Mouse (Mus musculus) stomach, embryonic 16.5 days (tissue): ENCODE data around the gene Lamp1. TPM values are rescaled to one million over a fixed set of nuclear protein-coding genes. Genes with fewer than 3 reads are reported as not detected.

ENCODE experiments used
- ATAC-seq: fragments of 200-750 bp; cut with Nextera tagmentation; 2 replicates; pipeline ENCODE4 v1.8.0; 2017; ENCODE audit warnings: moderate number of reproducible peaks, moderate TSS enrichment; ENCODE audit not compliant: insufficient read depth, low FRiP score
- H3K27ac ChIP-seq: fragments of 300-500 bp; sonication (generic); 2 replicates; pipeline ENCODE4 v1.5.1; 2014; ENCODE audit warnings: low read length
- H3K27me3 ChIP-seq: fragments of 300-500 bp; sonication (generic); 2 replicates; pipeline ENCODE4 v1.6.1; 2014; ENCODE audit warnings: low read length, control low read depth, mixed read lengths; ENCODE audit not compliant: control insufficient read depth, insufficient read depth
- H3K36me3 ChIP-seq: fragments of 300-500 bp; sonication (generic); 2 replicates; pipeline ENCODE4 v1.6.1; 2014; ENCODE audit warnings: low read length; ENCODE audit not compliant: control insufficient read depth, insufficient read depth
- H3K4me1 ChIP-seq: fragments of 300-500 bp; sonication (generic); 2 replicates; pipeline ENCODE4 v1.6.1; 2014; ENCODE audit warnings: low read length, control low read depth, mixed read lengths; ENCODE audit not compliant: control insufficient read depth, insufficient read depth
- H3K4me2 ChIP-seq: fragments of 300-500 bp; sonication (generic); 2 replicates; pipeline ENCODE4 v1.6.1; 2014; ENCODE audit warnings: low read depth, low read length, mixed read lengths
- H3K4me3 ChIP-seq: fragments of 300-500 bp; sonication (generic); replicated peaks from 2 replicates; pipeline ENCODE4 v1.5.1; 2014; ENCODE audit warnings: mild to moderate bottlenecking, low read length
- H3K9ac ChIP-seq: fragments of 300-500 bp; sonication (generic); 2 replicates; pipeline ENCODE4 v1.6.1; 2014; ENCODE audit warnings: low read length
- H3K9me3 ChIP-seq: fragments of 300-500 bp; sonication (generic); replicated peaks from 2 replicates; pipeline ENCODE4 v1.6.1; 2016; ENCODE audit warnings: low read length, control low read depth; ENCODE audit not compliant: control insufficient read depth
- WGBS: fragments of 180-500 bp; shearing (Covaris S2); extraction: QIAGEN DNeasy Blood & Tissue Kit; methylation state at CpG from one replicate; pipeline ENCODE4 v1.1.7; 2014; 5-methylcytosine and 5-hydroxymethylcytosine counted together
- polyA plus RNA-seq: library from polyadenylated mRNA; unstranded; fragments of >200 nt; fragmentation: Nextera tagmentation; extraction: Ambion mirVana; gene quantifications from 2 replicates; pipeline ENCODE4 v1.2.1, GENCODE M21; 2015

Gene Lamp1
- polyA plus RNA-seq = 241 and 263 TPM in 2 replicates

GRCm38 (mm10) chr8:13158718-13159376, at the start of gene Lamp1:
Gene Lamp1 (plus strand): TSS chr8:13159161.
- H3K9ac ChIP-seq = peak within 1 kb of the TSS; percentile 91
- no peaks in the 10 kb centered on the region for H3K36me3 ChIP-seq
- WGBS = under 1% methylated on average over 50 of the region's 50 CpGs
- peak within 1 kb of the TSS; percentile 86 for H3K4me2 ChIP-seq
- H3K27me3 ChIP-seq = no peaks in the 10 kb centered on the region
- H3K27ac ChIP-seq = peak within 1 kb of the TSS; percentile 72
- no peaks in the 10 kb centered on the region for H3K9me3 ChIP-seq
- H3K4me3 ChIP-seq = peak within 1 kb of the TSS; percentile 68
- peak; percentile 96 for ATAC-seq
- H3K4me1 ChIP-seq = peaks cover 15% of the 10 kb centered on the region

DNA sequence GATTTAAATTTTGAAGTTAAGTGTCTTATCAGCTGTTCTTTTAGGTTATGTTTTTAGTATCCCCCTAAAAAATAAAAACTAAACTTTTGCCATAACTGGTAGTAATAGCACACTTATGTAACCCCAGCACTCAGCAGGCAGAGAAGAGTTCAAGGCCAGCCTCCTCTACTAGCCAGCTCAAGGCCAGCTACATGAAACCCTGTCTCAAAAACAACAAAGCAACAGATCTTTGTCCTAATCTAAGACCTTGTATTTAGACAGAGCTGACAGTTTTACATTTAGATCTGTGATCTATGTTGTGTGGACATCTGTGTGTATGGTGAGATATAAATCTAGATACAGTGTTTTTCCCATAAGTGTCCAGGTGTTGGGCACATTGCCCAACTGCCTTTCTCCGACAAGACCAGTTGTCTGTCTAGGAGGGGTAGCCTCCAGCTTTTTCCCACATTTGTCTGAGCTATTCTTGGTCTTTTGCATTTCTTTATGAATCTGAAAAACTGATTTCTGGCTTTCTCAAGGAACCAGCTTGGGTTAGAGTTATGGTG, 49.5 kb upstream of the Lamp1 start:
- H3K9me3 ChIP-seq = no peaks in the 10 kb centered on the region
- no peak overlapping the region for H3K27ac ChIP-seq
- peaks cover 11% of the 10 kb centered on the region for H3K4me1 ChIP-seq
- ATAC-seq = no peak
- WGBS = 36% methylated on average over 1 of the region's 1 CpGs
- no peak overlapping the region for H3K4me2 ChIP-seq
- H3K9ac ChIP-seq = no peak overlapping the region
- no peaks in the 10 kb centered on the region for H3K27me3 ChIP-seq
- no peak overlapping the region for H3K4me3 ChIP-seq
- no peaks in the 10 kb centered on the region for H3K36me3 ChIP-seq

- no peaks in the 10 kb centered on the region for H3K27me3 ChIP-seq
- no peak overlapping the region for H3K27ac ChIP-seq
- no peaks in the 10 kb centered on the region; the same call in 1 of the 2 replicates for H3K36me3 ChIP-seq
- ATAC-seq = no peak
- H3K4me1 ChIP-seq = peaks cover 6% of the 10 kb centered on the region
- H3K9me3 ChIP-seq = no peaks in the 10 kb centered on the region
- no peak overlapping the region for H3K4me3 ChIP-seq
- H3K4me2 ChIP-seq = no peak overlapping the region
- 76% methylated on average over 11 of the region's 11 CpGs for WGBS
- no peak overlapping the region for H3K9ac ChIP-seq
Measured at GRCm38 (mm10) chr8:13111917-13112316, 47.0 kb upstream of the Lamp1 start.

DNA sequence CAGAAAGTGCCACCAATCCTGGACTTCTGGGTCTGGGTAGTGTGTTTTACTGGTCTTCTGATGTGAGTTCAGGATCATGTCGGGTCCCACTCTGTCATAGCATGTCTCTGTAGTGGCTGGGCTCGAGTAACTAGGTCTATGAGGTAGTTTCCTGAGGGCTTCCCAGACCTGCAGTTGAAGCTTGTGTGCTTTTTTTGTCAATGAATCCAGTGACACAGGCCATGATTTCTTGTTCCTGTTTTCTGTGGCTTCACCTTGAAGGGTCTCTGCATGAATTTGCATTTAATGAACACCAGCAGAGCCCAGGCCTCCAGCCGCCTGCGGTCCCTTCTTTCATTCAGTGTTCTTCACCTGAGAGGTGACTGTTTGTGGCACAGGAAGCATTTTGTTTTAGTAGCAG, 45.7 kb upstream of the Lamp1 start:
- Histone ChIP-seq H3K9me3 (no peaks in the 10 kb centered on the region), H3K36me3 (no peaks in the 10 kb centered on the region; the same call in 1 of the 2 replicates), H3K4me2 (no peak overlapping the region), H3K27me3 (no peaks in the 10 kb centered on the region), H3K4me3 (no peak overlapping the region), H3K27ac (no peak overlapping the region), H3K9ac (no peak overlapping the region), H3K4me1 (no peaks in the 10 kb centered on the region)
- ATAC-seq = no peak
- WGBS = 91% methylated on average over 4 of the region's 4 CpGs

DNA sequence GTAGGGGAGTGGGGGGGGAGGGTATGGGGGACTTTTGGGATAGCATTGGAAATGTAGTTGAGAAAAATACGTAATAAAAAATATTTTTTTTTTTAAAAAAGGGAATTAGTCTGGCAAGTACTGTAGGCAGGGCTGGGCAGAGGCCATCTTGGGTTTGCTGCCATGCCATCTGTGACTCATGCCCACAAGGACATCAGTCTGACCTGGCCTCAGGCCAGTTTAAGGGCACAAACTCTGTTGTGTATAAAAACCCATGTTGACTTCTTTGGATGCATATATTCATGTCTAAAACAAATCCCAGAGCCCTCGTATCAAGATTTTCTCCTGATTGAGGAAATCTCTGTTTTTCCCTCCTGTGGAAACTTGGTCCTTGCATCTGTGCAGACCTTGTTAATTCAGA, 41.9 kb upstream of the Lamp1 start:
- H3K9me3 ChIP-seq = no peaks in the 10 kb centered on the region
- H3K36me3 ChIP-seq = no peaks in the 10 kb centered on the region; the same call in 1 of the 2 replicates
- no peaks in the 10 kb centered on the region for H3K4me1 ChIP-seq
- ATAC-seq = no peak
- WGBS = 91% methylated on average over 2 of the region's 2 CpGs
- no peaks in the 10 kb centered on the region for H3K27me3 ChIP-seq
- H3K4me2 ChIP-seq = no peak overlapping the region
- no peak overlapping the region for H3K9ac ChIP-seq
- H3K4me3 ChIP-seq = no peak overlapping the region
- no peak overlapping the region for H3K27ac ChIP-seq

- Histone ChIP-seq H3K9me3 (no peaks in the 10 kb centered on the region), H3K9ac (no peak overlapping the region), H3K4me1 (no peaks in the 10 kb centered on the region), H3K4me3 (no peak overlapping the region), H3K4me2 (no peak overlapping the region), H3K27ac (no peak overlapping the region), H3K27me3 (no peaks in the 10 kb centered on the region), H3K36me3 (peaks cover 3% of the 10 kb centered on the region)
- WGBS = 87% methylated on average over 3 of the region's 3 CpGs
- ATAC-seq = no peak
Measured at GRCm38 (mm10) chr8:13118516-13118915, 40.4 kb upstream of the Lamp1 start.

DNA sequence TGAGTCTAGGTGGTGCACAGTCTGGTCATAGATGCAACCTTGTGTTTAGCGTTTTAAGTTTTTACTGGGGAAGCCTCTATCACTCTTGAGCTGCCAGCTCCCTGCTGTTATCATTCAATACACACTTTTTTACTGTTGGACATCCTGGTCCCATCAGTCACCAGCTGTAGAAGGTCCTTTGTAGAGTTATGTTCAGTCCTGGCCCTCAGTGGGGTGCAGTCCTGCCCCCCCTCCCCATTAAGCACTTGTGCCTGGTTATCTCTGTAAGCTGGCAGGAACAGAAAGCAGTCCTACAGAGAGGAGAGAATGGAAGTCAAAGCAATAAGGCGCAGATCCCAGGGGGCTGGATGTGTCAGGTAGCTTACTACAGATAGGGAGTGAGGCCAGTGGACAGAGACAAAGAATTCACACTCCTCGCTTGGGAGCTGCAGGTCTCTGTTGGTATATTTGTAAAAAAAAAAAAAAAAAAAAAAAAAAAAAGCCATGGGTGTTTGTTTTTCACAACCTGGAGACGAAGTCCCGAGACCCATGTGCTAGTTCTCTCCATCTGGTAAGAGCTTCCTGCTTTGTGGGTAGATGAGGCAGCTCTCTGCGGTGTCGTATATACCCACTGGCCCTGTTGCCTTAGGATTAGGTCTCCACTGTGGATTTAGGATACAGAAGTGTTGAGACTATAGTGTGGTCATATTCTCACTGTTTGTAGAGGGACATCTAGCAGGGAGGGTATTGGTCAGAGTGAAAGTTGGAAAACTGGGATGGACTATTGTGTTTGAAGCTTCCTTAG, 37.9 kb upstream of the Lamp1 start:
- H3K9me3 ChIP-seq = no peaks in the 10 kb centered on the region
- no peak for ATAC-seq
- no peak overlapping the region for H3K27ac ChIP-seq
- H3K4me2 ChIP-seq = no peak overlapping the region
- no peaks in the 10 kb centered on the region for H3K27me3 ChIP-seq
- no peak overlapping the region for H3K4me3 ChIP-seq
- H3K4me1 ChIP-seq = no peaks in the 10 kb centered on the region
- 80% methylated on average over 7 of the region's 7 CpGs for WGBS
- no peak overlapping the region for H3K9ac ChIP-seq
- peaks cover 14% of the 10 kb centered on the region; the same call in 1 of the 2 replicates for H3K36me3 ChIP-seq

DNA sequence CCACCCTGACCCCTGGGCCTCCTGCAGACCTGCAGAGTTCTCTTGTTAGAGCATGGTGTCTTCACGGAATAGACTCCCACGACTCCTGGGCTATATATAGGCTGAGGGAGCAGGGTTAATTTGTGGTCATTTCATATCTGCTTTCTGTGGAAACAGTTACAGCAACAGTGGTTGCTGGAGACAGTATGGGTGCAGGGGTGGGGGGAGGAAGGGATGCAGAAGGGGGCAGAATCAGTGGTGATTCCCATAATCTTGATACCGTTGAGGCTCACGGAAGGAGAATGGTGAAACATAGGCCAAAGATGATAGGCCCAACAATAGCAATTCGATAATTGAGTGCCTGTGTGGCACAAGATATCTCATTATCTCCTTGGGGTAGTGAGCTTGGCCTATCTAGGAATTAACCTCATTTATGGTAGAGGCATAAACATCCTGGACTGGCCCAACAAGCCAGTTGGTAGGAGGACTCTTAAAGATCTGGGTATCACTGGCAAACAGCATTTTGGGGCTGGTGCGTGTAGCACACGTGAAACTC, 36.0 kb upstream of the Lamp1 start:
- no peak for ATAC-seq
- WGBS = 90% methylated on average over 7 of the region's 7 CpGs

GRCm38 (mm10) chr8:13124897-13125296, 34.1 kb upstream of the Lamp1 start:
- 90% methylated on average over 8 of the region's 8 CpGs for WGBS
- Histone ChIP-seq H3K4me3 (no peak overlapping the region), H3K9me3 (no peaks in the 10 kb centered on the region), H3K9ac (no peak overlapping the region), H3K4me1 (no peaks in the 10 kb centered on the region), H3K4me2 (no peak overlapping the region), H3K27ac (no peak overlapping the region), H3K27me3 (no peaks in the 10 kb centered on the region), H3K36me3 (peaks cover 29% of the 10 kb centered on the region)
- ATAC-seq = no peak

More for the DNA sequence above, 36.0 kb upstream of the Lamp1 start:
- no peak overlapping the region for H3K27ac ChIP-seq
- H3K9me3 ChIP-seq = no peaks in the 10 kb centered on the region
- peaks cover 24% of the 10 kb centered on the region for H3K36me3 ChIP-seq
- no peaks in the 10 kb centered on the region for H3K4me1 ChIP-seq
- H3K27me3 ChIP-seq = no peaks in the 10 kb centered on the region
- no peak overlapping the region for H3K4me2 ChIP-seq
- H3K9ac ChIP-seq = no peak overlapping the region
- H3K4me3 ChIP-seq = no peak overlapping the region
